Mouse (Mus musculus): ENCODE data around the gene Chic2.

DNA sequence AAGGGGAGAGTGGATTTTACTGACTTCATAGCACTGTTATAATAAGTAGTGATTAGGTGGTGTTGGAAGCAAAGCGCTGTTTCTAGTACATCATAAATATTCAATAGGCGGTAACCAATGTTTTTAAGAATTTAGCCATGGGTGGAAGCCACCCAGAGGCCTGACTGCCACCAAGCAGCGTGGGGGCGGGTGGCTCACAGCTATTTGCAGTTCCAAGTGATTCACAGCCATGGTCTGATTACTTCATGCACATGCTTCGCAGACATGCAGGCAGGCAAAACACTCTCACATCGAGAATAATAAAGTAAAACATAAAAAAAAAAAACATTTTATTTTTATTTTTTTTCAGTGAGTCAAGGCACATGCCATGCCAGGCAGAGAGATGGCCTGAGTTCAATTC is 75.2 kb downstream of the Chic2 start:
- TF ChIP-seq POLR2A (IDR thresholded peaks at IDR 0.05; ENCODE audit: control insufficient read depth in 1 of 2, insufficient read depth in 1 of 2, low read depth in 1 of 2, low read length in 2 of 2, poor library complexity in 1 of 2) (no peak), BHLHE40 (IDR thresholded peaks at IDR 0.05; ENCODE audit: borderline replicate concordance, low read depth, low read length) (no peak), JUND (IDR thresholded peaks at IDR 0.05; ENCODE audit: low read depth, low read length) (no peak), CTCF (IDR thresholded peaks at IDR 0.05 in 2 of 3, conservative IDR thresholded peaks at IDR 0.05 in 1 of 3; ENCODE audit: control insufficient read depth in 1 of 3, insufficient read depth in 1 of 3, low read depth in 2 of 3, low read length in 3 of 3, poor library complexity in 1 of 3, severe bottlenecking in 1 of 3) (no peak), ELF1 (IDR thresholded peaks at IDR 0.05; ENCODE audit: low read depth, low read length) (no peak)

Data from MEL (cell line).